Mouse (Mus musculus): ENCODE data around the gene Grhpr. TPM values are rescaled to one million over a fixed set of nuclear protein-coding genes. Genes with fewer than 3 reads are reported as not detected.

The Grhpr gene
- total and polyA plus RNA-seq, 3 experiments = 76.6 to 204 (median 107) TPM

DNA sequence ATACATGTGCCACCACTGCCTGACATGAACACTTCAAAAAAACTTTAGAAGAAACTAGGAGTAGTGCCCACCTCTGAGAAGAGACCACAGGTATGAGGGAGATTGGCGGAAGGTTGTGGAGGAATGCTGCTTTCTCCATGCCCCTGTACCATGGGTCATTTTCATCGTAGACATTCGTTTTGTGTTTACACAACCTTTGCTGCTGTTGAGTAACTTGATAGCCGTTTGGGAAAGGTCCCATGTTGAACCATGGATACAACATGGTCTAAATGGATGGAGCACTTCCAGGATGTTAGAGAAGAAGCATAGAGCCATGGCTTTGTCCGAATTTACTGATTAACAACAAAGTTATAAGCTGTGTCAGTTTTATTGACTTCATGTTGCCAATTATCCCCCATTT, 3.0 kb upstream of the Grhpr start:
- no peak overlapping the region for H3K4me3 ChIP-seq (replicated peaks in 1 of 3; ENCODE audit: low read depth in 2 of 3, low read length in 2 of 3, poor library complexity in 1 of 3)
- in situ Hi-C loops (cut with MboI; ENCODE audit: low pct_ligation_motif_present, low pct_unique_long_range_greater_than_20kb, low sequenced_read_pairs) (loop anchor here (10.0 kb wide), 1 partner anchor 303 kb away; no protein-coding TSS in a partner anchor), dilution Hi-C loops (cut with MboI; ENCODE audit: extremely low pct_ligation_motif_present, extremely low pct_unique_long_range_greater_than_20kb, low sequenced_read_pairs) (no loop called here)
- no peak overlapping the region for H3K27ac ChIP-seq (ENCODE audit: insufficient read depth, low read depth)
- peaks cover 11 to 32% of the 10 kb centered on the region in 2 experiments for H3K4me1 ChIP-seq (ENCODE audit: control insufficient read depth in 1 of 2, insufficient read depth in 2 of 2)
- H3K4me2 ChIP-seq (ENCODE audit: insufficient read depth, low read depth, poor library complexity, severe bottlenecking) = no peak overlapping the region
- peaks cover 0 to 16% of the 10 kb centered on the region in 2 experiments for H3K36me3 ChIP-seq (replicated peaks in 1 of 2; ENCODE audit: control insufficient read depth in 1 of 2, insufficient read depth in 1 of 2, low read length in 1 of 2)
- H3K79me2 ChIP-seq (replicated peaks; ENCODE audit: control insufficient read depth, extremely low read depth, insufficient read depth, poor library complexity, severe bottlenecking) = no peaks in the 10 kb centered on the region
- no peak overlapping the region for H3K9ac ChIP-seq (ENCODE audit: insufficient read depth, low read depth)
- H3K9me3 ChIP-seq (replicated peaks; ENCODE audit: low read length) = peaks cover 23% of the 10 kb centered on the region
- DNase-seq (ENCODE audit: extremely low read depth) = no peak
- TF ChIP-seq BHLHE40 (IDR thresholded peaks at IDR 0.05; ENCODE audit: low read depth, low read length) (no peak), ZMIZ1 (IDR thresholded peaks at IDR 0.05; ENCODE audit: low read depth, low read length) (no peak), JUN (IDR thresholded peaks at IDR 0.05; ENCODE audit: insufficient read depth, low read depth, low read length) (no peak), MEF2A (IDR thresholded peaks at IDR 0.05; ENCODE audit: borderline replicate concordance, low read depth, low read length) (no peak), ELF1 (IDR thresholded peaks at IDR 0.05; ENCODE audit: low read depth, low read length) (no peak), ZNF384 (IDR thresholded peaks at IDR 0.05; ENCODE audit: low read depth, low read length) (no peak), MAX (IDR thresholded peaks at IDR 0.05; ENCODE audit: low read length) (no peak), HCFC1 (IDR thresholded peaks at IDR 0.05; ENCODE audit: low read depth, low read length) (no peak), PAX5 (IDR thresholded peaks at IDR 0.05; ENCODE audit: low read length) (no peak), RCOR1 (conservative IDR thresholded peaks at IDR 0.05; ENCODE audit: low read depth, low read length) (no peak), TCF12 (IDR thresholded peaks at IDR 0.05; ENCODE audit: low read depth, low read length) (no peak), CTCF (conservative IDR thresholded peaks at IDR 0.05 in 1 of 2, IDR thresholded peaks at IDR 0.05 in 1 of 2; ENCODE audit: low read depth in 2 of 2, low read length in 2 of 2) (no peak), POLR2A (IDR thresholded peaks at IDR 0.05; ENCODE audit: low read depth, low read length) (no peak), MXI1 (IDR thresholded peaks at IDR 0.05; ENCODE audit: low read depth, low read length) (no peak), NELFE (IDR thresholded peaks at IDR 0.05; ENCODE audit: low read depth, low read length) (no peak), UBTF (IDR thresholded peaks at IDR 0.05; ENCODE audit: low read depth, low read length) (no peak), POLR2AphosphoS2 (IDR thresholded peaks at IDR 0.05; ENCODE audit: low read depth, low read length) (no peak), USF1 (IDR thresholded peaks at IDR 0.05; ENCODE audit: low read depth, low read length) (no peak), ZC3H11A (IDR thresholded peaks at IDR 0.05; ENCODE audit: low read depth, low read length) (no peak), CHD1 (IDR thresholded peaks at IDR 0.05; ENCODE audit: low read depth, low read length) (no peak)
- H3K27me3 ChIP-seq (replicated peaks) = no peaks in the 10 kb centered on the region

DNA sequence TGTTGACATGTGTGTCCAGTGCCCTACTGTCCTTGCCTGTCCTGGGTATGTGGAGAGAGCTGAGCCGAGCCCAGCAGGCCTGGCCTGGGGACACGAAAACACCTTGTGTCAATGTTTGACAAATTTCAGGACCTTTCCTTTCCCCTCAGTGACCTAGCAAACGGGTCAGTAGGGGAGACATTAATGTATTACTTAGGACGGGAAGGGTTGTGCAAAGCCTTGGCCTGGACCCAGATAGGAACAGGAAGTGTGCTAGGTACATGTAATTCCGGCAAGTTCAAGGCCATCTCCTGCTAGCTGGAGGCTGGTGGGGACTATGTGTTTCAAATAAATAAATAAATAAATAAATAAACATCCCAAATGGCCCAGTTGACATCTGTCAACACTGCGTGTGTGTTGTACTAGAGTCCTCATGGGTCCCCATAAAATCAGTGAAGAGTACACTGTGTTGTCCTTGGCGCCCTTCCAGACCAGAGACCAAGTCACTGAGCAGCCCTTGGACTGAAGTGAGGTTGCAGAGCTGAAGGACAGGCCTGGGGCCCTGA, 1.3 kb upstream of the Grhpr start:
- no peak overlapping the region for H3K4me2 ChIP-seq (ENCODE audit: insufficient read depth, low read depth, poor library complexity, severe bottlenecking)
- H3K4me1 ChIP-seq (ENCODE audit: control insufficient read depth in 1 of 2, insufficient read depth in 2 of 2) = peaks cover 17 to 44% of the 10 kb centered on the region in 2 experiments
- peaks cover 10% of the 10 kb centered on the region for H3K9me3 ChIP-seq (replicated peaks; ENCODE audit: low read length)
- dilution Hi-C loops (cut with MboI; ENCODE audit: extremely low pct_ligation_motif_present, extremely low pct_unique_long_range_greater_than_20kb, low sequenced_read_pairs) (no loop called here), in situ Hi-C loops (cut with MboI; ENCODE audit: low pct_ligation_motif_present, low pct_unique_long_range_greater_than_20kb, low sequenced_read_pairs) (loop anchor here (10.0 kb wide), 1 partner anchor 305 kb away; no protein-coding TSS in a partner anchor)
- no peak overlapping the region for H3K9ac ChIP-seq (ENCODE audit: insufficient read depth, low read depth)
- no peak overlapping the region for H3K4me3 ChIP-seq (replicated peaks in 1 of 3; ENCODE audit: low read depth in 2 of 3, low read length in 2 of 3, poor library complexity in 1 of 3)
- no peaks in the 10 kb centered on the region for H3K27me3 ChIP-seq (replicated peaks)
- peaks cover 7 to 21% of the 10 kb centered on the region in 2 experiments for H3K36me3 ChIP-seq (replicated peaks in 1 of 2; ENCODE audit: control insufficient read depth in 1 of 2, insufficient read depth in 1 of 2, low read length in 1 of 2)
- DNase-seq (ENCODE audit: extremely low read depth) = no peak
- no peak for TF ChIP-seq MAFK (IDR thresholded peaks at IDR 0.05; ENCODE audit: insufficient replicate concordance, low read length)
- TF ChIP-seq ETS1 (conservative IDR thresholded peaks at IDR 0.05; ENCODE audit: low read depth, low read length) = no peak
- TF ChIP-seq JUND (conservative IDR thresholded peaks at IDR 0.05; ENCODE audit: low read depth, low read length) = no peak
- no peak for TF ChIP-seq E2F4 (IDR thresholded peaks at IDR 0.05; ENCODE audit: insufficient replicate concordance, low read depth, low read length)
- TF ChIP-seq POLR2A (IDR thresholded peaks at IDR 0.05; ENCODE audit: low read depth, low read length) = no peak
- H3K27ac ChIP-seq (ENCODE audit: insufficient read depth, low read depth) = no peak overlapping the region
- H3K79me2 ChIP-seq (replicated peaks; ENCODE audit: control insufficient read depth, extremely low read depth, insufficient read depth, poor library complexity, severe bottlenecking) = no peaks in the 10 kb centered on the region
